Mouse (Mus musculus) megakaryocyte, embryonic 14.5 days (primary cell): ENCODE measurements around the gene Nktr.

Experiments
- FLI1 ChIP-seq: IDR thresholded peaks from 2 replicates; pipeline ENCODE4 v1.6.1; 2012; ENCODE audit warnings: low read length, inconsistent platforms, mixed read lengths
- GATA1 ChIP-seq: IDR thresholded peaks from 3 replicates; pipeline ENCODE4 v1.6.1; 2012; ENCODE audit warnings: mixed read lengths, low read length, inconsistent platforms, borderline replicate concordance

DNA sequence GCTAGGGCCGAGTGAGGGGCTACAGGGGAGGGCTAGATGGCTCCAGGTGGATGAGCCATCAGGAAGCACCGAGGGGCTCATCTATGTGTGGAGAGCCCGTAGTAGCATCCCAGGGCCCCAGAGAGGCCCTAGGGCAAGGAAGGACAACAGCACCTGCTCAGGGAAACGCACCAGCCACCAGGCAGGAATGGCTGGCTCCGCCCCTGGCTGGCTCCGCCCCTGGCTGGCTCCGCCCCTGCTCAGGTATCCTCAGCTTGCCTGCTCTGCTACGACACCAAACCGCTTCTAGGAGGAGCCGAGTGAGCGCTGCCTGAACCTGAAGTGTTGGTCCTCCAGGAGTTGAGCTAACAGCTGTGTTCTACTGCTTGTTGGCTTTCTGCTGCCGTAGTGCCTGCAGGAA, 78.8 kb downstream of the Nktr start:
- TF ChIP-seq GATA1 (no peak), FLI1 (no peak)
